12 mouse cellular contexts compared by ENCODE assay signal in genomic region chr19:18615680-18616240, GRCm38 (mm10). TPM values are rescaled to one million over a fixed set of nuclear protein-coding genes. Genes with fewer than 3 reads are reported as not detected.
DNase-seq lines count a peak whose midpoint lies in the region; ATAC-seq lines count a peak whose summit lies in the region.
"Had no signal": no experiment of that assay in that cellular context is flagged by ENCODE, and none has a peak within 500 bp of the region (broad histone marks: within the 10 kb centered on the region; RNA-seq: fewer than 3 reads in every experiment).

No protein-coding gene starts in this region.

- no peaks in the 10 kb centered on the region for H3K9me3 ChIP-seq in hindbrain, embryonic 16.5 days (ENCODE audit: control insufficient read depth, low read length)
- no peaks in the 10 kb centered on the region for H3K9me3 ChIP-seq in hindbrain, embryonic 11.5 days (ENCODE audit: control insufficient read depth, low read length)
- H3K9me3 ChIP-seq in forebrain, embryonic 13.5 days (replicated peaks), result no peaks in the 10 kb centered on the region
- H3K9me3 ChIP-seq: forebrain, embryonic 10.5 days; neural tube, embryonic 12.5 days had no signal

- no peaks in the 10 kb centered on the region for H3K36me3 ChIP-seq in hindbrain, embryonic 16.5 days (ENCODE audit: control insufficient read depth, insufficient read depth, low read length)
- H3K36me3 ChIP-seq in hindbrain, embryonic 11.5 days (ENCODE audit: control insufficient read depth, insufficient read depth, low read length), result no peaks in the 10 kb centered on the region
- H3K36me3 ChIP-seq in forebrain, embryonic 13.5 days (ENCODE audit: poor library complexity, severe bottlenecking), result no peaks in the 10 kb centered on the region
- H3K36me3 ChIP-seq: forebrain, embryonic 10.5 days; neural tube, embryonic 12.5 days had no signal

- H3K4me1 ChIP-seq in hindbrain, embryonic 16.5 days (ENCODE audit: control insufficient read depth, insufficient read depth, low read depth, low read length), result peaks cover 4% of the 10 kb centered on the region; the same call in 1 of the 2 replicates
- no peaks in the 10 kb centered on the region for H3K4me1 ChIP-seq in hindbrain, embryonic 11.5 days (replicated peaks; ENCODE audit: control insufficient read depth, insufficient read depth, low read length)
- H3K4me1 ChIP-seq in forebrain, embryonic 13.5 days, result no peaks in the 10 kb centered on the region
- H3K4me1 ChIP-seq: neural tube, embryonic 12.5 days had no signal

- DNase-seq in hindbrain, embryonic 11.5 days (ENCODE audit: low spot score), result no peak
- DNase-seq in lung, postnatal 10 days, result peak; percentile 28
- DNase-seq in lung, postnatal 14 days, result no peak
- peak; percentile 34 to 57 for DNase-seq in heart, adult 9 months (ENCODE audit: low spot score in 2 of 2)
- DNase-seq in adrenal gland, adult 8-10 months, result no peak
- DNase-seq: cerebellum, adult 18-20 months had no signal

- no peaks in the 10 kb centered on the region for H3K27me3 ChIP-seq in hindbrain, embryonic 16.5 days (replicated peaks; ENCODE audit: control insufficient read depth, insufficient read depth, low read length)
- no peaks in the 10 kb centered on the region for H3K27me3 ChIP-seq in hindbrain, embryonic 11.5 days (ENCODE audit: control insufficient read depth, insufficient read depth, low read length)
- H3K27me3 ChIP-seq in forebrain, embryonic 13.5 days, result no peaks in the 10 kb centered on the region
- H3K27me3 ChIP-seq: neural tube, embryonic 12.5 days had no signal

- H3K9ac ChIP-seq in hindbrain, embryonic 16.5 days (ENCODE audit: low read depth, low read length), result no peak overlapping the region
- no peak overlapping the region for H3K9ac ChIP-seq in hindbrain, embryonic 11.5 days (ENCODE audit: low read depth, low read length)
- H3K9ac ChIP-seq in forebrain, embryonic 13.5 days, result no peak overlapping the region
- H3K9ac ChIP-seq: hindbrain, embryonic 14.5 days; neural tube, embryonic 12.5 days had no signal

- no peak for ATAC-seq in hindbrain, embryonic 16.5 days
- no peak for ATAC-seq in hindbrain, embryonic 11.5 days (ENCODE audit: low FRiP score)
- ATAC-seq in neutrophil, adult 5-6 weeks (ENCODE audit: extremely low read depth, insufficient number of reproducible peaks, low FRiP score, poor library complexity, severe bottlenecking), result peak; percentile 35; the same call in 1 of the 2 replicates
- ATAC-seq in forebrain, embryonic 13.5 days, result no peak

- no peak overlapping the region for H3K4me2 ChIP-seq in hindbrain, embryonic 16.5 days (ENCODE audit: low read length)
- no peak overlapping the region for H3K4me2 ChIP-seq in hindbrain, embryonic 11.5 days (replicated peaks; ENCODE audit: low read depth, low read length)
- no peak overlapping the region for H3K4me2 ChIP-seq in forebrain, embryonic 13.5 days
- H3K4me2 ChIP-seq: hindbrain, embryonic 14.5 days; neural tube, embryonic 12.5 days had no signal

- no peak overlapping the region for H3K4me3 ChIP-seq in hindbrain, embryonic 16.5 days (ENCODE audit: low read length)
- no peak overlapping the region for H3K4me3 ChIP-seq in hindbrain, embryonic 11.5 days (ENCODE audit: low read depth, low read length)
- no peak overlapping the region for H3K4me3 ChIP-seq in forebrain, embryonic 13.5 days
- H3K4me3 ChIP-seq: forebrain, embryonic 10.5 days; neural tube, embryonic 12.5 days had no signal

- 70% methylated on average over 9 of the region's 9 CpGs for WGBS in hindbrain, embryonic 16.5 days
- 72% methylated on average over 9 of the region's 9 CpGs for WGBS in hindbrain, embryonic 11.5 days
- 75% methylated on average over 9 of the region's 9 CpGs for WGBS in forebrain, embryonic 13.5 days

- peak overlapping the region; percentile 24; the same call in 1 of the 2 replicates for H3K27ac ChIP-seq in hindbrain, embryonic 16.5 days (ENCODE audit: low read depth, low read length)
- H3K27ac ChIP-seq in hindbrain, embryonic 11.5 days (ENCODE audit: low read depth, low read length), result no peak overlapping the region
- no peak overlapping the region for H3K27ac ChIP-seq in forebrain, embryonic 13.5 days
- H3K27ac ChIP-seq: forebrain, embryonic 10.5 days; hindbrain, embryonic 14.5 days; neural tube, embryonic 12.5 days had no signal

RNA-seq across cellular contexts. Expression of gene Ostf1, which starts 15.9 kb away (rescaled TPM):
- 59.1 and 60.9 TPM in 2 replicates for polyA plus RNA-seq in hindbrain, embryonic 16.5 days (2015; fragmentation: Nextera tagmentation; extraction: Ambion mirVana)
- polyA plus RNA-seq in hindbrain, embryonic 11.5 days (2014; fragmentation: Nextera tagmentation; extraction: Ambion mirVana), result 49.4 and 55.5 TPM in 2 replicates
- 401 and 405 TPM in 2 replicates for total RNA-seq in neutrophil, adult 5-6 weeks (2017)
- 100 to 1,000 TPM; 100 to 119 (median 114) TPM for total RNA-seq in adrenal gland, adult 8-10 months (2022)
- polyA plus RNA-seq in forebrain, embryonic 13.5 days (2015; fragmentation: Nextera tagmentation; extraction: Ambion mirVana), result 26.4 and 29.5 TPM in 2 replicates

RNA-seq across cellular contexts. Expression of gene Nmrk1, which starts 16.0 kb away (rescaled TPM):
- 10.1 and 11.1 TPM in 2 replicates for polyA plus RNA-seq in hindbrain, embryonic 16.5 days (2015; fragmentation: Nextera tagmentation; extraction: Ambion mirVana)
- polyA plus RNA-seq in hindbrain, embryonic 11.5 days (2014; fragmentation: Nextera tagmentation; extraction: Ambion mirVana), result 6.4 and 8.8 TPM in 2 replicates
- 15.2 and 16.5 TPM in 2 replicates for total RNA-seq in neutrophil, adult 5-6 weeks (2017)
- 10 to 100 TPM in 3 of 4 experiments, 1 to 10 TPM in 1; 9.3 to 32.3 (median 16.8) TPM for total RNA-seq in adrenal gland, adult 8-10 months (2022)
- polyA plus RNA-seq in forebrain, embryonic 13.5 days (2015; fragmentation: Nextera tagmentation; extraction: Ambion mirVana), result 4.2 and 4.5 TPM in 2 replicates

RNA-seq across cellular contexts. Expression of gene Carnmt1, which starts 54.8 kb away (rescaled TPM):
- 16.3 and 18.7 TPM in 2 replicates for polyA plus RNA-seq in hindbrain, embryonic 16.5 days (2015; fragmentation: Nextera tagmentation; extraction: Ambion mirVana)
- 25.1 and 30.9 TPM in 2 replicates for polyA plus RNA-seq in hindbrain, embryonic 11.5 days (2014; fragmentation: Nextera tagmentation; extraction: Ambion mirVana)
- total RNA-seq in neutrophil, adult 5-6 weeks (2017), result 9.1 and 9.4 TPM in 2 replicates
- 10 to 100 TPM; 19.0 to 23.3 (median 22.1) TPM for total RNA-seq in adrenal gland, adult 8-10 months (2022)
- polyA plus RNA-seq in forebrain, embryonic 13.5 days (2015; fragmentation: Nextera tagmentation; extraction: Ambion mirVana), result 17.7 and 18.0 TPM in 2 replicates

Comparison
In these comparisons a context has a peak if more than half of its experiments do, and no peak if none do; other contexts are left out.
1. DNase-seq: peak in lung, postnatal 10 days (single experiment) and heart, adult 9 months (2 of 2); none in hindbrain, embryonic 11.5 days (single experiment), lung, postnatal 14 days (single experiment) and adrenal gland, adult 8-10 months (single experiment).